Mouse (Mus musculus): ENCODE data around the gene Ankrd13c. TPM values are rescaled to one million over a fixed set of nuclear protein-coding genes. Genes with fewer than 3 reads are reported as not detected.

Ankrd13c gene
- total RNA-seq, 1 experiment = 33.7 TPM

GRCm38 (mm10) chr3:157973236-157973635, 26.2 kb downstream of the Ankrd13c start:
- no peak for DNase-seq (ENCODE audit: low read depth, low spot score)
- no peak for TF ChIP-seq ZC3H11A (IDR thresholded peaks at IDR 0.05; ENCODE audit: borderline replicate concordance, low read depth, low read length)
- no peak for TF ChIP-seq ZNF384 (IDR thresholded peaks at IDR 0.05; ENCODE audit: low read depth, low read length)
- no peak for TF ChIP-seq CHD2 (IDR thresholded peaks at IDR 0.05; ENCODE audit: low read depth, low read length)
- no peak for TF ChIP-seq HCFC1 (IDR thresholded peaks at IDR 0.05; ENCODE audit: borderline replicate concordance, insufficient read depth, low read length)
- TF ChIP-seq MAFK (IDR thresholded peaks at IDR 0.05; ENCODE audit: insufficient read depth, low read depth, low read length) = no peak
- Histone ChIP-seq H3K27ac (ENCODE audit: insufficient read depth, low read depth, low read length, poor library complexity, severe bottlenecking) (no peak overlapping the region), H3K36me3 (ENCODE audit: control insufficient read depth, insufficient read depth, low read length, poor library complexity, severe bottlenecking) (peaks cover 4% of the 10 kb centered on the region; the same call in 1 of the 2 replicates), H3K4me3 (ENCODE audit: insufficient read depth in 1 of 2, low read depth in 1 of 2, low read length in 2 of 2, poor library complexity in 1 of 2, severe bottlenecking in 1 of 2) (no peak overlapping the region), H3K9me3 (ENCODE audit: control insufficient read depth, insufficient read depth, low read depth, low read length) (no peaks in the 10 kb centered on the region), H3K9ac (ENCODE audit: insufficient read depth, low read depth, low read length, poor library complexity, severe bottlenecking) (no peak overlapping the region), H3K4me1 (ENCODE audit: control insufficient read depth in 2 of 2, insufficient read depth in 2 of 2, low read length in 2 of 2, poor library complexity in 1 of 2) (no peaks in the 10 kb centered on the region)
- in situ Hi-C loops (cut with MboI; ENCODE audit: low sequenced_read_pairs in 2 of 2, unreplicated experiment in 2 of 2) = no loop called here

GRCm38 (mm10) chr3:157979619-157980018, 32.6 kb downstream of the Ankrd13c start:
- TF ChIP-seq CHD2 (IDR thresholded peaks at IDR 0.05; ENCODE audit: low read depth, low read length) (no peak), MAFK (IDR thresholded peaks at IDR 0.05; ENCODE audit: insufficient read depth, low read depth, low read length) (no peak), ZC3H11A (IDR thresholded peaks at IDR 0.05; ENCODE audit: borderline replicate concordance, low read depth, low read length) (no peak), HCFC1 (IDR thresholded peaks at IDR 0.05; ENCODE audit: borderline replicate concordance, insufficient read depth, low read length) (no peak)
- H3K27ac ChIP-seq (ENCODE audit: insufficient read depth, low read depth, low read length, poor library complexity, severe bottlenecking) = no peak overlapping the region
- no peak overlapping the region for H3K4me3 ChIP-seq (ENCODE audit: insufficient read depth in 1 of 2, low read depth in 1 of 2, low read length in 2 of 2, poor library complexity in 1 of 2, severe bottlenecking in 1 of 2)
- H3K9me3 ChIP-seq (ENCODE audit: control insufficient read depth, insufficient read depth, low read depth, low read length) = no peaks in the 10 kb centered on the region
- DNase-seq (ENCODE audit: low read depth, low spot score) = no peak
- H3K9ac ChIP-seq (ENCODE audit: insufficient read depth, low read depth, low read length, poor library complexity, severe bottlenecking) = no peak overlapping the region
- H3K36me3 ChIP-seq (ENCODE audit: control insufficient read depth, insufficient read depth, low read length, poor library complexity, severe bottlenecking) = peaks cover 2% of the 10 kb centered on the region; the same call in 1 of the 2 replicates
- H3K4me1 ChIP-seq (ENCODE audit: control insufficient read depth in 2 of 2, insufficient read depth in 2 of 2, low read length in 2 of 2, poor library complexity in 1 of 2) = peaks cover 0 to 4% of the 10 kb centered on the region in 2 experiments; a peak in 2 of 4 replicates
- in situ Hi-C loops (cut with MboI; ENCODE audit: low sequenced_read_pairs in 2 of 2, unreplicated experiment in 2 of 2) = no loop called here

- Histone ChIP-seq H3K27ac (ENCODE audit: insufficient read depth, low read depth, low read length, poor library complexity, severe bottlenecking) (no peak overlapping the region), H3K4me1 (ENCODE audit: control insufficient read depth in 2 of 2, insufficient read depth in 2 of 2, low read length in 2 of 2, poor library complexity in 1 of 2) (no peaks in the 10 kb centered on the region), H3K9me3 (ENCODE audit: control insufficient read depth, insufficient read depth, low read depth, low read length) (no peaks in the 10 kb centered on the region), H3K4me3 (ENCODE audit: insufficient read depth in 1 of 2, low read depth in 1 of 2, low read length in 2 of 2, poor library complexity in 1 of 2, severe bottlenecking in 1 of 2) (no peak overlapping the region), H3K9ac (ENCODE audit: insufficient read depth, low read depth, low read length, poor library complexity, severe bottlenecking) (no peak overlapping the region), H3K36me3 (ENCODE audit: control insufficient read depth, insufficient read depth, low read length, poor library complexity, severe bottlenecking) (peaks cover 2% of the 10 kb centered on the region; the same call in 1 of the 2 replicates)
- in situ Hi-C loops (cut with MboI; ENCODE audit: low sequenced_read_pairs in 2 of 2, unreplicated experiment in 2 of 2) = no loop called here
- no peak for DNase-seq (ENCODE audit: low read depth, low spot score)
- TF ChIP-seq ZC3H11A (IDR thresholded peaks at IDR 0.05; ENCODE audit: borderline replicate concordance, low read depth, low read length) = no peak
- no peak for TF ChIP-seq CHD2 (IDR thresholded peaks at IDR 0.05; ENCODE audit: low read depth, low read length)
- TF ChIP-seq MAFK (IDR thresholded peaks at IDR 0.05; ENCODE audit: insufficient read depth, low read depth, low read length) = no peak
- TF ChIP-seq ZNF384 (IDR thresholded peaks at IDR 0.05; ENCODE audit: low read depth, low read length) = no peak
- TF ChIP-seq HCFC1 (IDR thresholded peaks at IDR 0.05; ENCODE audit: borderline replicate concordance, insufficient read depth, low read length) = no peak
Observed at GRCm38 (mm10) chr3:157993322-157993721, 46.3 kb downstream of the Ankrd13c start.

GRCm38 (mm10) chr3:157995726-157996125, 48.7 kb downstream of the Ankrd13c start:
- in situ Hi-C loops (cut with MboI; ENCODE audit: low sequenced_read_pairs in 2 of 2, unreplicated experiment in 2 of 2) = no loop called here
- H3K4me1 ChIP-seq (ENCODE audit: control insufficient read depth in 2 of 2, insufficient read depth in 2 of 2, low read length in 2 of 2, poor library complexity in 1 of 2) = no peaks in the 10 kb centered on the region
- no peaks in the 10 kb centered on the region for H3K9me3 ChIP-seq (ENCODE audit: control insufficient read depth, insufficient read depth, low read depth, low read length)
- H3K9ac ChIP-seq (ENCODE audit: insufficient read depth, low read depth, low read length, poor library complexity, severe bottlenecking) = no peak overlapping the region
- H3K4me3 ChIP-seq (ENCODE audit: insufficient read depth in 1 of 2, low read depth in 1 of 2, low read length in 2 of 2, poor library complexity in 1 of 2, severe bottlenecking in 1 of 2) = no peak overlapping the region
- H3K36me3 ChIP-seq (ENCODE audit: control insufficient read depth, insufficient read depth, low read length, poor library complexity, severe bottlenecking) = no peaks in the 10 kb centered on the region; the same call in 1 of the 2 replicates
- TF ChIP-seq ZNF384 (IDR thresholded peaks at IDR 0.05; ENCODE audit: low read depth, low read length) (no peak), HCFC1 (IDR thresholded peaks at IDR 0.05; ENCODE audit: borderline replicate concordance, insufficient read depth, low read length) (no peak), CHD2 (IDR thresholded peaks at IDR 0.05; ENCODE audit: low read depth, low read length) (no peak), MAFK (IDR thresholded peaks at IDR 0.05; ENCODE audit: insufficient read depth, low read depth, low read length) (no peak), ZC3H11A (IDR thresholded peaks at IDR 0.05; ENCODE audit: borderline replicate concordance, low read depth, low read length) (no peak)
- no peak for DNase-seq (ENCODE audit: low read depth, low spot score)
- H3K27ac ChIP-seq (ENCODE audit: insufficient read depth, low read depth, low read length, poor library complexity, severe bottlenecking) = no peak overlapping the region

Data from ES-E14 (cell line).